Mouse (Mus musculus): ENCODE data around the gene Psg16. TPM values are rescaled to one million over a fixed set of nuclear protein-coding genes. Genes with fewer than 3 reads are reported as not detected.

Gene Psg16
- 1.0 TPM in 1 of 2 replicates, not detected in the other for total RNA-seq (2017)

DNA sequence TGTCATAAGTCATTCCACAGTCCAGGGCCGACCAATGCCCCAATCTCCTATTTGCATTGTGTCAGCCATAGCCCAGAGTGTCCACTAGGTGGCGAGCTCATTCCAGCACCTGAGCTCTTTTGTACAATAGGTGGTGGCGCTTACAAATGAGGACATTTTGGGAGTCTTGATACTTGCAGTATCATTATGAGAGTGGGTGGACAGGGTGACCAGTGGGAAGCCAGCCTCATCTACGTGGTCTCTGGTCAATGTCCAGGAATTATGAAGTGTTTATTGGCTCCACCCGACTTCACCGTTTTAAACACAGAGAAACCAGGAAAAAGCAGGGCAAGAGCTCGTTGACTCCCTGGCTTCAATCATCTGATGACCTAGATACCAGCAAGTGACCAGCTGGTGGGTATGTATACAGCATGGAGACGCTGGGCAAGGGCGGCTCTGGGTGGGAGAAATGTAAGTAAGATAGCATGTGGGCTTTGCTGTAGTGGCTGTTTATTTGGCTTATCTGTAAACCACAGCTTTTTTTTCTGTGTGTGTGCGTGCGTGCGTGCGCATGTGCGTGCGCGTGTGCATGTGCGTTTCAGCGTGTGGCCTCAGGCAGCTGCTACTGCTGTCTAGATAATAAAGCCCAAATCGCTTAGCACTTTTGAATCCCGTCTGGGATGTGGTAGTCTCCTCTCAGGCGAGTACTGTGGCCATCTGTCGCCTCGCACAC lies at the start of gene Psg16:
Gene Psg16 (plus strand): TSS at position 137 of the 712 bp plus-strand sequence.
- peak; percentile 95 for ATAC-seq (replicated peaks; ENCODE audit: low read depth, poor library complexity, severe bottlenecking)

- ATAC-seq (replicated peaks; ENCODE audit: low read depth, poor library complexity, severe bottlenecking): 0 out of 2 replicates have a peak, but pooled peaks have one; percentile 10
These were observed 49.7 kb upstream of the Psg16 start for GRCm38 (mm10) chr7:17024141-17024540.

DNA sequence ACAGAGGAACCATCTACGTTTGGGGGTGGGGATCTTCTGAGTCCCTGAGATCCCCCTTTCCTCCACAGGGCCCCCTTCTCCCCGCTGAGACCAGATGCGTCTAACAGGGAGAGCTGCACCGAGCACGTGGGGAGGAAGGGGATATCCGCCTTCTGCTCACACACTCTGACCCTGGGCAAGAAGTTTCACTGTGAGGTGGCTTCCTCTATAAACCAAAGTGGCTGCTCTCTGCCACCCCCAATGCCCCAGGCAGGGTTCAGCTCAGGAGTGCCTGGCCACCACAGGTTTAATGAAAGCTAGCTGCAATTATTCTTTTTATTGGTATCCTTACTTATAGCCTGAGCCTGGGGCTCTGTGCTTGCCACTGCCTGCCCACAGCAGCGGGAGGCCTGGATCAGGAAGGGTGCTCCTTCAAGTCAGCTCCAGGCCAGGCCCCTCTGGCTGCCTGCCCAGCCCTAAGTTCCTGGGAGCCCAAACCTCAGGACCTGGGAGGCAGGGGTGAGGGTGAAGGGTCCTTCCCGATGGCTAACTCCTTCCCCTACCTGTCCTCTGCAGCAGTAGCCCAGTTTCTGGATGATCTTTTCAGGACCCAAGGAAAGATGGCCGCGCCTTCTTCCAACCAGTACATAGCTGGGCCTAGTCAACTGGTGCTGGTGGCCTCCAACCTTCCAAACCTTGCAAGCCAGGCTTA lies 48.9 kb upstream of the Psg16 start:
- peak; percentile 59 for ATAC-seq (replicated peaks; ENCODE audit: low read depth, poor library complexity, severe bottlenecking)

- no peak for ATAC-seq (replicated peaks; ENCODE audit: low read depth, poor library complexity, severe bottlenecking)
These were observed 48.3 kb upstream of the Psg16 start for GRCm38 (mm10) chr7:17025505-17025894.

- no peak for ATAC-seq (replicated peaks; ENCODE audit: low read depth, poor library complexity, severe bottlenecking)
These were observed 47.8 kb upstream of the Psg16 start for GRCm38 (mm10) chr7:17025896-17026622.

DNA sequence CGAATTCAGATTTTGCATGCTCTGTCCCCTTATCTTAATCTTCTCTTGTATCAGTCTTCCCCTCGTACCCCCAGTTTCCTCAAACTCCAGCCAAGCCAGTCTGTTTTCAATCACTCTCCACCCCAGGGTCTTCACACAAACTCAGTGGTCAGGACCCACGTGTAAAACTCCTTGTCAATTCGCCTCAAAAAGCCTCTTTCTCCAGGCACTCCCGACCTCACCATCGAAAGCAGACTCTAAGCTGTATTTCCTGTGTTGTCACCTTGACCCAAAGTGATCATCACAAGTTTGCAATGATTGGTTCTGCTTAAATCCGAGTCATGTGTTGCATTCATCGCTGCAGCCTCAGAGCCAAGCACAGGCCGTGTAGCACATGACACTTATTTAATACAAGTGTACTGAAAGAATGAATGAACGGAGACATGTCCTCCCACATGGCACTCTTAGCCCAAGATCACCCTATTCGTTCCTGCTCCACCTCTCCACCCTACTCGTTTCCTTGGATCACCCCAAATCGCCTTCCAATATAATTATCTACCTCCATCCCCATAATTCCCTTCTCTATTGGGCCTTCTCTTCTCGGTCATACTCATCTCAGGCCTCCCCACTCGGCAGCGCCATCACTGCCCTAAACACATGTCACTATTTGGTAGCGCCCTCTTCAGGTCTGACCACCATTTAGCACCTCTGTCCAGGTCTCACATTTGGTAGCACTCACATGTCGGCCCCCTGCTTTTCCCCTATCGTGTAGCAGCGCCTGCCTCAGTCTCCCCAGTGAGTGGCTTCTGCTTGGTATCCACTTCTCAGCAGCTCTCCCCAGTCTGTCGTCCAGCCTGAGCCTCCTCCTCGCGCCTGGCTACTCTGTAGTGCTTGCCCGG lies 46.9 kb upstream of the Psg16 start:
- ATAC-seq (replicated peaks; ENCODE audit: low read depth, poor library complexity, severe bottlenecking): peak; percentile 52

DNA sequence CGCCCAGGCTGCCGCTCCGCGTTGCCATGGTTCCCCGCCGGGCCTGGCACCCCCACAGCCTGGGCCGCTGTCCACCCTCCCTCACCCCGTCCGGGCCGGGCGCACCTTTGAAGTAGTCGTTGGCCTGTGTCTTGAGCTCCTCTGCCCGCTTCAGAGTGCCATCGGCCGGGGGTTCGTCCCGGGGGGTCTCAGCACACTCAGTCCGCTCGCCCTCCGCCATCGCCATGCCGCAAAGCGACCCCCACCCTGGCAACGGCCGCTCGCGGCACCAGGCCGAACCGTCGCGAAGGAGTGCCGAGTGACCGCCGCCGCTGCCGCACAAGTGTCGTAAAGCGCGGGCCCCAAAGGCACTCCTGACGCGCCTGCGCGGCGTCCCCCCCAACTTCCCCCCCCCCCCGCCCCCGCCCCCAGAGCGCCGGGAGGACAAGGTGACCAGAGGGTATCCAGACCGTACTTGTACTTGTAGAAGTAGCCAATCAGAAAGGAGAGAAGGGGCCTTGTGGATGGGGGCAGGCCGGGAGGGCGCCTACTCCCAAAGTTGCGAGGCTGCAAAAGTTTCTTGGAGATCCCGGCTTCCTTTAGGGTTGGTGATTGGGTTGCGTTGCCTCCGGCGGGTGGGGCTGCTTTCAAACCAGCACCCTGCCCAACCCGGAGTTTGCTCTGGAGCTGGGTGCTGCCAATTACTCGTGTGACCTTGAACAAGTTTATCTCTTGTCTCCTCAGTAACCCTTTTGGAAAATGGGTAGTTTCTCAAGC lies 46.1 kb upstream of the Psg16 start, which contains the start of gene Ppp5c:
Gene Ppp5c (minus strand): TSS at position 337 of the 756 bp plus-strand sequence.
- peak; percentile 57 for ATAC-seq (replicated peaks; ENCODE audit: low read depth, poor library complexity, severe bottlenecking)

GRCm38 (mm10) chr7:17028923-17029322 lies 44.9 kb upstream of the Psg16 start:
- ATAC-seq (replicated peaks; ENCODE audit: low read depth, poor library complexity, severe bottlenecking): no peak

DNA sequence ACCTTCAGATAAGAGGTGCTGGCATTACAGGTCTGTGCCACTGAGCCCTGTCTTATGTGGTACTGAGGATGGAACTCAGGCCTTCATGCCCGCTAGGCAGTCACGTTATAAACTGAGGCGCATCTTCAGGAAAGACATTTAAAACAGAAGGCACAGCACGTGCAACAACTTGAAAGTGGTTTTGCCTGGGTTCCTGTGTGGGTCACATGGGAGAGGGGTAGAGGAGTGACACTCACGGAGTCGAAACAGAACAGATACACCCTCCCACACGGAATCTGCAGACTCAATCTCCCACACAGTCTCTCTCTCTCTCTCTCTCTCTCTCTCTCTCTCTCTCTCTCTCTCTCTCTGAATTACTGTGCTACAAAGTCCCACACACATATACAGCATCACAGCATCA lies 43.6 kb upstream of the Psg16 start:
- no peak for ATAC-seq (replicated peaks; ENCODE audit: low read depth, poor library complexity, severe bottlenecking)

DNA sequence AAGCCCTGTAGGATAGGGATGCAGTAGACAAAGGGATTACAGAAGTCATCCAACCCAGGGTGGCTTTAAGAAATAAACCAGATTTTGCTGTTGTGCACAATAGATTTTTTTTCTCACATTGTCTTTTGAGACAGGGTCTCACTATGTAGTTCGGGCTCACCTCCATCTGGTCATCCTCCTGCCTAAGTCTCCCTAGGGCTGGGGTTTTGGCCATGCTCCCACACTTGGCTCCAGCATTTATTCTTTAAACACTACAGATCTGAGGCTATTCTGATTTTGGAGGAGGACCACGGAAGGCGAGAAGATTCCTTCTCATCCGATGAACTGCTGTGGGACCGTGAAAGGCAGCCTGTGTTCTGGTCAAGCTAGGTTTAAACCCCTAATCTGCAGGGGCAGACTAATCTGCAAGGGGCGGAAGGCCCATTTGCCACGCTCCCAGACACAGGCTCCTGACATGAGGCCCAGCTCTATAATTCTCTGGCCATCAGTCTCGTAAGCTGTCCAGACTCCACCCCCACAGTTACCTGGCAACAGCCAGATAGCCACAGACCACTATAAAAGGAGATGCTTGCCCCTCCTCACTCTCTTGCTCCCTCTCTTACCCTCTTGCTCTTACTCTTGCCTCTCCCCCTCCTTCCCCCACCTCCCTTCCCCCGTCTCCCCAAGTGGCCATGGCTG lies 35.7 kb upstream of the Psg16 start:
- no peak for ATAC-seq (replicated peaks; ENCODE audit: low read depth, poor library complexity, severe bottlenecking)

GRCm38 (mm10) chr7:17039373-17039772 lies 34.5 kb upstream of the Psg16 start:
- ATAC-seq (replicated peaks; ENCODE audit: low read depth, poor library complexity, severe bottlenecking): no peak

DNA sequence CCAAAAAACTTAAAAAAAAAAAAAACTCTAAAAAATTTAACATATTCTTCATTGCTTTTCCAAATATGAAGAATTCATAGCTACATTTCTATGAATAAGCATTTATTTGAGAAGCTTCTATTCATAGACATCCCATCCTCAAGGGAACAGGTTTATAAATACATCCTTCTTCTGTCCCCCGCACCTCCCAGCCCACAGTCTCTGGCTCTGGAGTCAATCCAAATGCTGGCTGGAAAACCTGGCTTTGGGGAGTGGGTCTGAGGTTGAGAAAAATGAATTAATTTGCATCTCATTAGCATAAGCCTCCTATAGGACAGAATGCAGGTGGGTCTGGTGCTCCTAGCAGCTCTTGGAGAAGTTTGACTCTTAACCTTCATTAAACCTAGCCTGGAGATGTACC lies 28.1 kb upstream of the Psg16 start:
- ATAC-seq (replicated peaks; ENCODE audit: low read depth, poor library complexity, severe bottlenecking): no peak

DNA sequence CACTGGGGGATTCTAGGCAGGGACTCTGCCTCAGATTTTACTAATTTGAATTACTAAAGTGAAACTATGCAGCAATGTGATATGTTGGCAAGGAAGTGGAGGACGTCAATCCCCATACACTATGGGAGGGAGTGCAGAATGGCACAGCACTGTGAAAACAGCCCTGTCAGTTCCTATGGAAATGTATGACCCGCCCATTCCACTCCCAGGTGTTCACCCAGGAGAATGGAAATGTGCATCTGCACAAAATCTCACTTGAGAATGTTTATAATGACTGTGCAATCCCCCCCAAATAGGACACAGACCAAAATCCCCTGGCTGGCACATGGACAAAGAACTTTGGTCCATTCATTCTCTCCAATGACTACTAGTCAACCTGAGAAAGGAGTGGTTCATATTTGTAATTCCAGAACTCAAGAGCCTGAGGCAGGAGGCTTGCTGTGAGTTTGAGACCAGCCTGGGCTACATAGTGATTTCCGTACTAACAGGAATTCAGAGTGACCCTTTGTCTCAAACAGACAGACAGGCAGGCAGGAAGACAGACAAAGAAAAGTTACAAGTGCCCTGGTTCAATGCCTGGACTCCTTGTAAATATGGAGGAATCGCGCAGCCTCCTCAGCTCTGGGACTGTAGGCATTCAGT lies 26.7 kb upstream of the Psg16 start:
- ATAC-seq (replicated peaks; ENCODE audit: low read depth, poor library complexity, severe bottlenecking): no peak

GRCm38 (mm10) chr7:17048431-17049190 lies 25.2 kb upstream of the Psg16 start:
- no peak for ATAC-seq (replicated peaks; ENCODE audit: low read depth, poor library complexity, severe bottlenecking)

DNA sequence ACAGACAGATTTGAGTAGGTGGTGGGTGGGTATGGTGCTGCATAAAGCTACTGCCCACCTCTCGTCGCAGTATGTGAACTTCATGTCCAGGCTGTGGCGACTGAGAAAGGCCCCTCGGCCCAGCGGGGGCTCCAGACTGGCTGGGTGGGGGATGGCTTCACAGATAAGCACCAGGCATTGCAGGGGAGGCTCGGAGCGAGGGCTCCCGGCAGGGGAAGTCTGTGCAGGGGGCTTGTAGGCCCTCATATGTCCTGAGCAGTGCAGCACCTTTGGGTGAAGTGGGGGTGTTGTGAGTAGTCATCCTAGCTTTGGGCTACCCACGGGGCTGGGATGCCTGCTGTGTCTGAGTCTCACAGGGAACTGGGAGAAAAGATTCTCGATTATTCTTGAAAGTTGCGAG lies 23.3 kb upstream of the Psg16 start:
- no peak for ATAC-seq (replicated peaks; ENCODE audit: low read depth, poor library complexity, severe bottlenecking)

DNA sequence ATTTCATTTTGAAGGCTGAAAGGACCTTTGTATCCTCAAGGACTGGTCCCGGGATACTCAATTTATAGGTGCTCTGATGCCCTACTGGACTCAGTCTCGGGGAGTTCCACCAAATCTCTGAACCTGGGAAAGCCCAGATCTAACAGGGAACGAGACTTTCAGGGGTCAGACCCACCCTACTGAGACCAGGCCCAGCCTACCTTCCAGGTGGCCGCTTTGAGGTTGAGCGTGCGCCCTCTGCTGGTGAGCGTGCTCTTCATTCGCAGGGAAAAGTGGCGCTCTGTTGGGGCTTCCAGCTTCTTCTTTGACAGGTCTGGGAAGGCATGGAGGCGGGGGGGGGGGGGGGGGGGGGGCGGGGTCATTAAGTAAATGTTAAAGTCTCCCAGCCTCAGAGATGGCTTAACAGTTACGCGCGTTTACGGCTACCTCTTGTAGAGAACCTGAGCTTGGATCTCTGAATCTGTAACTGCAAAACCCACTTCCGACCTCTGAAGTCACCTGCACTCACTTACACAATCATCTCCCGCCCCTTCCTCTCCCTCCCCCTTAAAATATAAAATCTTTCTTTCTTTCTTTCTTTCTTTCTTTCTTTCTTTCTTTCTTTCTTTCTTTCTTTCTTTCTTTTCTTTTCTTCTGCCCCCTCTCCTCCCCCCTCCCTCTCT lies 22.8 kb upstream of the Psg16 start:
- peak; percentile 68 for ATAC-seq (replicated peaks; ENCODE audit: low read depth, poor library complexity, severe bottlenecking)
